Mouse (Mus musculus) lung, postnatal 0 days (tissue): ENCODE results near the gene 1600002K03Rik.

Source experiments
- CTCF ChIP-seq: IDR thresholded peaks from 2 replicates; pipeline ENCODE4 v1.5.1; 2016; ENCODE audit warnings: antibody characterized with exemption, mild to moderate bottlenecking
- EP300 ChIP-seq: IDR thresholded peaks from 2 replicates; pipeline ENCODE4 v1.6.1; 2016; ENCODE audit warnings: antibody characterized with exemption, mild to moderate bottlenecking, control low read depth

DNA sequence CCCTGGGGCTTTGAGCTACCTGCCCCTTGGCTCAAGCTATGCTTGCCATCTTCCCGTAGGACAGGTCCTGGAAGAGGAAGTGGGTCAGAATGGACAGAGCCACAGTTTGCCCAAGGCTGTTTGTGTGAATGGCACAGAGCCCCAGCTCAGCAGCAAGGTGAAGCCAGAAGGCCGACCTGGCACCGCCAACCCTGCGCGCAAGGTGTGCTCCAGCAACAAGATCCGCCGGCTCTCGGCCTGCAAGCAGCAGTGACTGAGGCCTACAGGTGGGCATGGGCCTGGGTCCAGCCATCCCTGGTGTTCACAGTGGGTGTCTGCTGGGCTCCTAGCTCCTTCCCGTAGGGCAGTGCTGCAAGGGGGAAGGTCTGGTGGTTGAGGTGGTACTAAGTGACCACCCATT is 42.9 kb upstream of the 1600002K03Rik start:
- no peak for TF ChIP-seq CTCF
- TF ChIP-seq EP300, result no peak
